Mouse (Mus musculus) mature B cell (primary cell): ENCODE data around the gene Dtd1.
"Not testable (repeated sequence)": the region's sequence is repeated elsewhere in the genome, so short reads cannot be mapped to it uniquely, and the experiment has no call there.

Experiments
- in situ Hi-C: fragments of 300-500 bp; cut with MboI; formaldehyde crosslinking; loops from 2 replicates; pipeline ENCODE4 v1.14.3; 2019

Dtd1 gene

GRCm38 (mm10) chr2:144599831-144600687 lies at the start of gene Dtd1:
Gene Dtd1, plus strand, starts transcription at chr2:144599897.
- in situ Hi-C loops = no loop called here

DNA sequence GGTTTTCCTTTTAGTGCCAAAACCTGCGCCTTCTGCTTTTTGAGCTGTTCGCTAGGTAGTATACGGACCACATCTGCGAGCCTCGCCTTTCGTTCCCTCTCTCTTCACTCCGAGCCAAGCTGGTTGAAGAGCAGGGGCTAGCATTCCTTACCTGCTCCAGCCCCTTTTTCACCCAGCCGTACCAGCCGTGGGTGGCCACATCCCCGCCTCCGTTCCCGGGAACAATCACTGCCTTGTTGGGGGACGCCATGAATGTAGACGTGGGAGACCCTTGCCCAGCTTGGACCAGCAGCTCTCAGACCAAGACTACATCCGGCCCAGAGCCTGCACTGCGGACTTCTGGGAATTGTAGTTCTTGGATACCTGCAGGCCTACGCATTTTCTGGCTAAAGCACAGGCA lies 49.2 kb upstream of the Dtd1 start, which contains the start of gene Rbbp9:
TSS of gene Rbbp9 (minus strand) at position 341 of the 400 bp plus-strand sequence.
- in situ Hi-C loops = no loop called here

GRCm38 (mm10) chr2:144553905-144554304 lies 45.8 kb upstream of the Dtd1 start:
- in situ Hi-C loops = no loop called here

- in situ Hi-C loops = no loop called here
These were observed 44.3 kb upstream of the Dtd1 start for GRCm38 (mm10) chr2:144555286-144555819.

GRCm38 (mm10) chr2:144555820-144556552 lies 43.7 kb upstream of the Dtd1 start, which contains the start of gene Sec23b:
Gene Sec23b, plus strand, starts transcription at chr2:144556229.
- in situ Hi-C loops = no loop called here

GRCm38 (mm10) chr2:144588723-144589122 lies 11.0 kb upstream of the Dtd1 start:
- in situ Hi-C loops = no loop called here

GRCm38 (mm10) chr2:144593036-144593435 lies 6.7 kb upstream of the Dtd1 start:
- in situ Hi-C loops = not testable (repeated sequence)

GRCm38 (mm10) chr2:144593951-144594651 lies 5.6 kb upstream of the Dtd1 start, which contains the start of gene Smim26:
Gene Smim26, plus strand, starts transcription at chr2:144594054.
- in situ Hi-C loops = no loop called here

DNA sequence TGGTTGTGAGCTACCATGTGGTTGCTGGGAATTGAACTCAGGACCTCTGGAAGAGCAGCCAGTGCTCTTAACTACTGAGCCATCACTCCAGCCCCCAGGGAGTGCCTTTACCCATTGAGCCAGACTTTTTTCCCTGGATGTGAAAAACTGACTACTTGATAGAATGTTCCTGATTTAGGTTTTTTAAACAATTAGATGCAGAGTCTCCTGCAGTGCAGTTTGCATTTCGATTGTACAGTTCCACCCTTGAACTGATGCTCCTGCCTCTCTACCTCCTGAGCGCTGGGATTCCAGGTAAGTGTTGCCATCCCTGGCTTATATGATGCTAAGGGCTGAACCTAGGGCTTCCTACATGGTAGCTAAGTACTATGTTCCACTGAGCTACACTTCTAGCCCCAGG lies 1.7 kb upstream of the Dtd1 start:
- in situ Hi-C loops = no loop called here

DNA sequence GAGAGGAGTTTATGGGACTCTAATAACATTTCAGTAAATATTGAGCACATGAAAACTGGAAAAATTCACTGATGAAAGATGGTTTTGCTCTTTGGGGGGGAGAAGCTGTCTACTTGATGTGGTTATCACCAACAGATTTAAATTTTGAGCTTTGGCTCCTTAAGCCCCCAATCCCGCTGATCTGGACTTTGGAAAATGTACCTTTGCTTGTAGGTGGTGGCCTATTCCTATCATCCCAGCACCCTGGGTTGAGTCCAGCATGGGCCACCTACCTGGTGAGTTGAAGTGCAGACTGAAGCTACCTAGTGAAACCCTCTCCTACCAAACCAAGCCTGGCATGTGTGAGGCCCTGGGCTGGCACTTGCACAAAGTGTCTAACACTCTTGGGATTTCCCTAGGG lies 1.9 kb downstream of the Dtd1 start:
- in situ Hi-C loops = no loop called here

GRCm38 (mm10) chr2:144613956-144614355 lies 14.3 kb downstream of the Dtd1 start:
- in situ Hi-C loops = no loop called here

- in situ Hi-C loops = no loop called here
These were observed 17.6 kb downstream of the Dtd1 start for GRCm38 (mm10) chr2:144617074-144617874.

GRCm38 (mm10) chr2:144621491-144621890 lies 21.8 kb downstream of the Dtd1 start:
- in situ Hi-C loops = no loop called here

DNA sequence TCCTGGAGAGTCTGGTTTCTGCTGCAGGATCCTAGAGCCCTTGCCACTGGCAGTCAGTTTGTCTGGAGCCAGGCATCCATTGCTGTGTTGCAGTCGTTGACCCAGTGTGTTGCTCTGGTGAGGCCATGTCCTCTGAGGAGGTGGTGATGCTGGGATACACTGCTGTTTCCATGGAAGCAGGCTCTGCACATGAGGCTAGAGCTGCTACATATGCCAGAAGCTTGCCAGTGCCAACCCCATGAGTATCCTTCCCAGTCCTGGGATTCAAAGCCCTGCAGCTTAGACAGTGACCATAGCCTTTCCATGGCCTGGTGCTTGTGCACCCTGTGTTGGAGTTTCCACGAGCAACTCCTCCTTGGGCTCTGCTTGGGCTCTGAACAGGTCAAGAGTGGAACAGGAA lies 33.9 kb downstream of the Dtd1 start:
- in situ Hi-C loops = no loop called here

GRCm38 (mm10) chr2:144634231-144634630 lies 34.5 kb downstream of the Dtd1 start:
- in situ Hi-C loops = no loop called here

DNA sequence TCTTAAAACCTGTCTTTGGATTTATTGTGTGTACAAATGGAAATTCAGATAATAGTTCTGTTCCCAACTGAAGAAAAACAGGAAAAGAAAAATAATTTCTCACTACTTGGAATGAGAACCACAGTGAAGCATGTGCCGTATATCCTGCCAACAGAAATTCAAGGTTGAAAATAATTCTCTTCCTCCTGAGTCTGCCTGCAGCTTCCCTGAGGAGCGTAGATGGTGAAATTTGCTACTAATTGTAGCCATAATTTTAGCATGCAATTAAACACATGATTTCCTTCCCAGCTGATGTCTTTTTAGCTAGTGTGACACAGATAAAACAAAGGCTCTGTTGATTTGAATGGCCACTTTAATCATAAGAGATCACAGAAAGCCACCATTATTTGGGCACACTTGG lies 35.0 kb downstream of the Dtd1 start:
- in situ Hi-C loops = no loop called here

DNA sequence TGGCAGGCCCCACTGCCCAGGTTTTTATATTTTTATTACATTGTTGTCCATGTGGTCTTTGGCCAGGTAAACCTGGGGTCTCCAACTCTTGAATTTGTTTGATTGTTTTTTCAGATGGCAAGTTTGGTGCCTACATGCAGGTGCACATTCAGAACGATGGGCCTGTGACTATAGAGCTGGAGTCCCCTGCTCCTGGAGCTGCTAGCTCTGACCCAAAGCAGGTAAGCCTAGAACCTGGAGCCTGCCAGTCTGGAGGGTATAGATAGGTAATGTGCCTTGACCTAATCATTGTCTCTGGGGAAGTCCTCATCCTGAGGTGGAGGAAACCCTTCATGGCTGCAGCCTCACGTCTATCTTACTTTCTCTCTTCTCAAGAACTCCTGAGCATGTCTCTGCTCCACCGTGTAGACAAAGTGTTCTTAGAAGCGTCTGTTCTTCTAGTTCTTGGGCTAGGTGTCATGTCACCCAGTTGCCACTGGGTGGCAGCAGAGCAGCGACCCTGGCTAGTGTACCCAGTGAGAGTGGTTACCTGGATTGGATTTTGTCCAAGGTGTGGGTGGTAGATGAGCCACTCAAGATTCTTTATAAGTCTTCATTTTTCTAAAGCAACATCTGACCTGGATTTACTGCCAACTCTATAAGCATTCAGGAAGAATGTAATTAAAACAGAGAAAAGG lies 36.1 kb downstream of the Dtd1 start:
- in situ Hi-C loops = no loop called here

- in situ Hi-C loops = no loop called here
These were observed 37.5 kb downstream of the Dtd1 start for GRCm38 (mm10) chr2:144637204-144637603.

DNA sequence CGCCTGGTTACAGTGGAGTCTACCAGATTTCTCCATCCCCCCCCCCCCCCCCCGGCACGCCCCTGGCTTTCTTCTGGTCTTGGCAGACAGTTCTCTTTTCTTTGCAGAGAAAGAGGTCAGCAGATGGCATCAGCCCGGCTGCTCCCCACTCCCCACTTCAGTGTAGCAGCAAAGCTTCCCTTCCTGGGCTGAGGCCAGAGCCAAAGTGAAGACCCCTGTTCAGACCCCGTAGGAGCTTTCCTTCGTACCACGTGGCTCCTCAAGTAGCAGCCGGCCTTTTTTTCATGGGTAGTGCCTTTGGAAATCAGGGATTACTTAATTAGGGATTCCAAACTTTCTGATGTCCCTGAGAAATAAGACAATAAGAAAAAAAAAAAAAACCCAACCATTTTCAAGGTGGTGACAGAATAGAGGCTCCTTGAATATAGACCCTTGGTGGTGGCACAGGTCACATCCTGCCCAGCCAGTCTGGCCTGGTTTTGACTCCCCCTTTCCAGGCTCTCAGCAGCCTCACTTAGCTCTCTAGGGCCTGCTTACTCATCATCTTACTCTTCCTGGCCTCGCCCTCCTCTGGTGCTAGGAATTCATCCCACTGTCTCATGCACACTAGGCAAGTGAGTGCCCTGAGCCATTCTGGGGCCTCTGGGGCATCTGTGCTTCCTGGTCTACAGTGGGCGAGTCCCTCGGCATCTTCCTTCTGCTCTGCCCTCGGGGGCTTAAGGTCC lies 38.1 kb downstream of the Dtd1 start:
- in situ Hi-C loops = no loop called here

DNA sequence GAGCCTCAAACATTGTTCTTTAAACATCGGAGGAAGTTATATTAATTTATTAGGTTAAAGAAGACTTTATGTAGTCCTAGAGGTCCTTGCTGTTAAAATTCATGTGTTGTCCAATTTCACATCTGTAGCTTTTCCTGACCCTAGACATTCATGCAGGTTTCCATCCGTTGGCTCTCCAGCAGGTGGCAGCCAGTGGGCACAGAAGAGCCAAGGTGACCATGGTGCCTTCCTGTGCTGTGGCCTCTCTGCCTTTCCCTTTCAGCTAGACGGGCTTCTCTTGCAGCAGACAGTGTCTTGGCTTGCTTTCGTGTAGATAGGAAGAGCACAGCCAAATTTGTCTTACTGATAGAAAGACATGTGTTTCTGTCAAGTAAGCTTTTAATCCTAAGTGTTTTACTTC lies 39.0 kb downstream of the Dtd1 start:
- in situ Hi-C loops = no loop called here
